Mouse (Mus musculus): ENCODE data around the gene Qrich2.
"Not testable (repeated sequence)": the region's sequence is repeated elsewhere in the genome, so short reads cannot be mapped to it uniquely, and the experiment has no call there.

The Qrich2 gene

GRCm38 (mm10) chr11:116412028-116412827 is 53.8 kb downstream of the Qrich2 start:
- DNase-seq (ENCODE audit: low spot score in 2 of 2), result peak in 1 of 2 experiments; percentile 78

- DNase-seq (ENCODE audit: low spot score in 2 of 2), result no peak
Observed at GRCm38 (mm10) chr11:116411582-116411981, 54.5 kb downstream of the Qrich2 start.

- not testable (repeated sequence) for DNase-seq (ENCODE audit: low spot score in 2 of 2)
Observed at GRCm38 (mm10) chr11:116410415-116410814, 55.6 kb downstream of the Qrich2 start.

- DNase-seq (ENCODE audit: low spot score in 2 of 2), result no peak
Observed at GRCm38 (mm10) chr11:116409008-116409407, 57.0 kb downstream of the Qrich2 start.

GRCm38 (mm10) chr11:116406231-116406728 is 59.8 kb downstream of the Qrich2 start:
- no peak for DNase-seq (ENCODE audit: low spot score in 2 of 2)

- DNase-seq (ENCODE audit: low spot score in 2 of 2), result no peak
Observed at GRCm38 (mm10) chr11:116405601-116406000, 60.4 kb downstream of the Qrich2 start.

- DNase-seq (ENCODE audit: low spot score in 2 of 2), result no peak
Observed at GRCm38 (mm10) chr11:116400560-116400959, 65.5 kb downstream of the Qrich2 start.

- no peak for DNase-seq (ENCODE audit: low spot score in 2 of 2)
Observed at GRCm38 (mm10) chr11:116398348-116398677, 67.7 kb downstream of the Qrich2 start.

GRCm38 (mm10) chr11:116397517-116398347 is 68.3 kb downstream of the Qrich2 start:
- no peak for DNase-seq (ENCODE audit: low spot score in 2 of 2)

GRCm38 (mm10) chr11:116396934-116397330 is 69.1 kb downstream of the Qrich2 start:
- DNase-seq (ENCODE audit: low spot score in 2 of 2), result no peak

- no peak for DNase-seq (ENCODE audit: low spot score in 2 of 2)
Observed at GRCm38 (mm10) chr11:116396276-116396933, 69.6 kb downstream of the Qrich2 start.

- DNase-seq (ENCODE audit: low spot score in 2 of 2), result no peak
Observed at GRCm38 (mm10) chr11:116394769-116395168, 71.3 kb downstream of the Qrich2 start.

Measured in spleen, postnatal 4 days (tissue).